Mouse (Mus musculus) embryonic fibroblast, embryonic 13.5 days (primary cell): ENCODE results near the gene Skiv2l.
"Not testable (repeated sequence)": the region's sequence is repeated elsewhere in the genome, so short reads cannot be mapped to it uniquely, and the experiment has no call there.

ENCODE experiments used
- CTCF ChIP-seq: IDR thresholded peaks from 2 replicates; pipeline ENCODE4 v1.5.1; 2011; ENCODE audit warnings: mild to moderate bottlenecking, control low read depth, low read length, moderate library complexity, borderline replicate concordance; ENCODE audit not compliant: insufficient read depth
- POLR2A ChIP-seq: IDR thresholded peaks from 2 replicates; pipeline ENCODE4 v1.6.1; 2011; ENCODE audit warnings: low read depth, mild to moderate bottlenecking, control low read depth, low read length, moderate library complexity

GRCm38 (mm10) chr17:34810811-34811210 is 39.2 kb downstream of the Skiv2l start:
- not testable (repeated sequence) for TF ChIP-seq CTCF, POLR2A
